In the genomic region with DNA sequence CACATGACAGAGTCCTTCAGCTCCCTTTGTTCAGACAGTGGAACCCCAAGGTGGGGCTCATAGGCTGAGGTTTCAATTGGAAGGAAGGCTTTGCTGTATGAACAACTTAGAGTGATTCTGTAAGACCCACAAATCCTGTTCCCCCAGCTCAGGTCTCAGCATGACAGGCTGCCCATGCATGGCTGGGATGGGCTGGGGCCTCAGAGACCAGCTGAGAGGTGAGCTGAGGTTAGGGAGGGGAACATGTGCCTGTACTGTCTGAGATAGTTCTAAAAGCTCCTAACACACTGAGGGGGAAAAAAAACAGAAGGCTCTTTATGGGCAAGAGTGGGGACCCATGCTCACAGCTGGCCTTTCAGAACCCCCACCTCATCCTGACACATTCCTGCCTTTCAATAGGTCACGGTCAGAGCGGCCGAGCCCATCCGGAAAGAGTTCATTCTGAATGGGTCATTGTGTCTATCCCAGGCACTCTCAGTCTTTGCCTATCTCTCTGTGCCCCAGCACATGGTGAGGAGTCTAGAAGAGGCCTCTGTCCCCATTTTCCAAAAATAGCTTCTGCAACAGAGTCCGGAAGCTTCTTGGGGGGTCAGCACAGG, we compare ENCODE assay signal across 13 mouse cellular contexts. TPM values are rescaled to one million over a fixed set of nuclear protein-coding genes. Genes with fewer than 3 reads are reported as not detected.
DNase-seq lines count a peak whose midpoint lies in the region; ATAC-seq lines count a peak whose summit lies in the region.
"Had no signal": no experiment of that assay in that cellular context is flagged by ENCODE, and none has a peak within 500 bp of the region (broad histone marks: within the 10 kb centered on the region; RNA-seq: fewer than 3 reads in every experiment).

No protein-coding gene starts in this region.

- H3K9ac ChIP-seq in forebrain, embryonic 12.5 days = no peak overlapping the region
- H3K9ac ChIP-seq in forebrain, embryonic 13.5 days = no peak overlapping the region
- H3K9ac ChIP-seq in neural tube, embryonic 11.5 days (ENCODE audit: low read length) = no peak overlapping the region
- no peak overlapping the region for H3K9ac ChIP-seq in hindbrain, embryonic 13.5 days
- H3K9ac ChIP-seq in stomach, embryonic 15.5 days = no peak overlapping the region
- H3K9ac ChIP-seq in kidney, embryonic 15.5 days = no peak overlapping the region
- H3K9ac ChIP-seq: intestine, embryonic 15.5 days had no signal

- no peak overlapping the region for H3K27ac ChIP-seq in forebrain, embryonic 12.5 days
- H3K27ac ChIP-seq in forebrain, embryonic 13.5 days = no peak overlapping the region
- H3K27ac ChIP-seq in neural tube, embryonic 11.5 days (ENCODE audit: low read depth, low read length) = peak overlapping the region; percentile 23; the same call in 1 of the 2 replicates
- peak overlapping the region; percentile 40; the same call in 1 of the 2 replicates for H3K27ac ChIP-seq in hindbrain, embryonic 13.5 days
- H3K27ac ChIP-seq in stomach, embryonic 15.5 days = peak overlapping the region; percentile 59
- H3K27ac ChIP-seq in kidney, embryonic 15.5 days = no peak overlapping the region
- H3K27ac ChIP-seq: intestine, embryonic 15.5 days had no signal

- no peaks in the 10 kb centered on the region for H3K9me3 ChIP-seq in forebrain, embryonic 12.5 days
- no peaks in the 10 kb centered on the region for H3K9me3 ChIP-seq in forebrain, embryonic 13.5 days (replicated peaks)
- no peaks in the 10 kb centered on the region for H3K9me3 ChIP-seq in neural tube, embryonic 11.5 days (ENCODE audit: control insufficient read depth, low read length)
- no peaks in the 10 kb centered on the region for H3K9me3 ChIP-seq in hindbrain, embryonic 13.5 days
- no peaks in the 10 kb centered on the region for H3K9me3 ChIP-seq in stomach, embryonic 15.5 days
- no peaks in the 10 kb centered on the region for H3K9me3 ChIP-seq in kidney, embryonic 15.5 days (replicated peaks)
- H3K9me3 ChIP-seq: intestine, embryonic 15.5 days had no signal

- 58% methylated on average over 5 of the region's 5 CpGs for WGBS in forebrain, embryonic 12.5 days
- WGBS in forebrain, embryonic 13.5 days = 63% methylated on average over 5 of the region's 5 CpGs
- WGBS in neural tube, embryonic 11.5 days = 36% methylated on average over 5 of the region's 5 CpGs
- 30% methylated on average over 5 of the region's 5 CpGs for WGBS in hindbrain, embryonic 13.5 days
- WGBS in stomach, embryonic 15.5 days = 70% methylated on average over 5 of the region's 5 CpGs
- 82% methylated on average over 5 of the region's 5 CpGs for WGBS in kidney, embryonic 15.5 days

- no peaks in the 10 kb centered on the region for H3K27me3 ChIP-seq in forebrain, embryonic 12.5 days
- no peaks in the 10 kb centered on the region for H3K27me3 ChIP-seq in forebrain, embryonic 13.5 days
- no peaks in the 10 kb centered on the region for H3K27me3 ChIP-seq in neural tube, embryonic 11.5 days (ENCODE audit: control insufficient read depth, insufficient read depth, low read length)
- H3K27me3 ChIP-seq in hindbrain, embryonic 13.5 days = no peaks in the 10 kb centered on the region
- no peaks in the 10 kb centered on the region for H3K27me3 ChIP-seq in stomach, embryonic 15.5 days (replicated peaks)
- H3K27me3 ChIP-seq in kidney, embryonic 15.5 days = no peaks in the 10 kb centered on the region
- H3K27me3 ChIP-seq: intestine, embryonic 15.5 days had no signal

- no peak for DNase-seq in neural tube, embryonic 11.5 days (ENCODE audit: low spot score)
- DNase-seq in neural tube, embryonic 10.5 days (ENCODE audit: extremely low spot score, low spot score) = no peak
- DNase-seq in layer of hippocampus, postnatal 25 days (ENCODE audit: extremely low spot score in 1 of 2, low spot score in 1 of 2) = no peak
- DNase-seq: adrenal gland, adult 2 months; right cerebral cortex, postnatal 4 days had no signal

- H3K36me3 ChIP-seq in forebrain, embryonic 12.5 days (replicated peaks) = peaks cover 7% of the 10 kb centered on the region
- H3K36me3 ChIP-seq in forebrain, embryonic 13.5 days (ENCODE audit: poor library complexity, severe bottlenecking) = peaks cover 18% of the 10 kb centered on the region
- no peaks in the 10 kb centered on the region; the same call in 1 of the 2 replicates for H3K36me3 ChIP-seq in neural tube, embryonic 11.5 days (ENCODE audit: control insufficient read depth, insufficient read depth, low read length)
- H3K36me3 ChIP-seq in hindbrain, embryonic 13.5 days = peaks cover 23% of the 10 kb centered on the region
- H3K36me3 ChIP-seq in stomach, embryonic 15.5 days = no peaks in the 10 kb centered on the region
- peaks cover 6% of the 10 kb centered on the region for H3K36me3 ChIP-seq in kidney, embryonic 15.5 days
- H3K36me3 ChIP-seq: intestine, embryonic 15.5 days had no signal

- no peak overlapping the region for H3K4me3 ChIP-seq in forebrain, embryonic 12.5 days (replicated peaks)
- no peak overlapping the region for H3K4me3 ChIP-seq in forebrain, embryonic 13.5 days
- H3K4me3 ChIP-seq in neural tube, embryonic 11.5 days (ENCODE audit: low read depth, low read length) = no peak overlapping the region
- no peak overlapping the region for H3K4me3 ChIP-seq in hindbrain, embryonic 13.5 days
- H3K4me3 ChIP-seq in stomach, embryonic 15.5 days (replicated peaks) = no peak overlapping the region
- no peak overlapping the region for H3K4me3 ChIP-seq in kidney, embryonic 15.5 days (replicated peaks)
- H3K4me3 ChIP-seq: intestine, embryonic 15.5 days had no signal

- peak; percentile 22; the same call in 1 of the 2 replicates for ATAC-seq in forebrain, embryonic 12.5 days (ENCODE audit: low FRiP score)
- ATAC-seq in forebrain, embryonic 13.5 days = no peak
- ATAC-seq in neural tube, embryonic 11.5 days (ENCODE audit: insufficient read depth, low FRiP score, low TSS enrichment) = peak; percentile 36
- ATAC-seq in hindbrain, embryonic 13.5 days (ENCODE audit: low FRiP score) = no peak
- peak; percentile 32; the same call in 1 of the 2 replicates for ATAC-seq in stomach, embryonic 15.5 days (ENCODE audit: insufficient read depth, low FRiP score, low read depth)
- no peak for ATAC-seq in kidney, embryonic 15.5 days (replicated peaks; ENCODE audit: low FRiP score)
- ATAC-seq: intestine, embryonic 15.5 days had no signal

- no peak overlapping the region for H3K4me2 ChIP-seq in forebrain, embryonic 12.5 days
- H3K4me2 ChIP-seq in forebrain, embryonic 13.5 days = no peak overlapping the region
- no peak overlapping the region for H3K4me2 ChIP-seq in neural tube, embryonic 11.5 days (ENCODE audit: low read depth)
- no peak overlapping the region for H3K4me2 ChIP-seq in hindbrain, embryonic 13.5 days
- no peak overlapping the region for H3K4me2 ChIP-seq in stomach, embryonic 15.5 days
- H3K4me2 ChIP-seq in kidney, embryonic 15.5 days = no peak overlapping the region
- H3K4me2 ChIP-seq: intestine, embryonic 15.5 days had no signal

- peaks cover 9% of the 10 kb centered on the region for H3K4me1 ChIP-seq in forebrain, embryonic 12.5 days
- no peaks in the 10 kb centered on the region for H3K4me1 ChIP-seq in forebrain, embryonic 13.5 days
- H3K4me1 ChIP-seq in neural tube, embryonic 11.5 days (ENCODE audit: control insufficient read depth, insufficient read depth, low read length) = peaks cover 8% of the 10 kb centered on the region
- peaks cover 25% of the 10 kb centered on the region for H3K4me1 ChIP-seq in hindbrain, embryonic 13.5 days (replicated peaks)
- no peaks in the 10 kb centered on the region for H3K4me1 ChIP-seq in stomach, embryonic 15.5 days
- no peaks in the 10 kb centered on the region for H3K4me1 ChIP-seq in kidney, embryonic 15.5 days
- H3K4me1 ChIP-seq: intestine, embryonic 15.5 days had no signal

RNA-seq across cellular contexts. Expression of gene Col20a1, which starts 1.2 kb away (rescaled TPM):
- 0.45 and 0.51 TPM in 2 replicates for polyA plus RNA-seq in forebrain, embryonic 12.5 days (2016; fragmentation: Nextera tagmentation; extraction: Ambion mirVana)
- polyA plus RNA-seq in forebrain, embryonic 13.5 days (2015; fragmentation: Nextera tagmentation; extraction: Ambion mirVana) = 0.21 and 0.28 TPM in 2 replicates
- polyA plus RNA-seq in neural tube, embryonic 11.5 days (2014; fragmentation: Nextera tagmentation; extraction: Ambion mirVana) = 1.0 and 2.1 TPM in 2 replicates
- polyA plus RNA-seq in hindbrain, embryonic 13.5 days (2015; fragmentation: Nextera tagmentation; extraction: Ambion mirVana) = 0.61 and 0.78 TPM in 2 replicates
- 0.71 and 1.1 TPM in 2 replicates for polyA plus RNA-seq in stomach, embryonic 15.5 days (2015; fragmentation: Nextera tagmentation; extraction: Ambion mirVana)
- polyA plus RNA-seq in kidney, embryonic 15.5 days (2015; fragmentation: Nextera tagmentation; extraction: Ambion mirVana) = 0.69 and 0.75 TPM in 2 replicates
- total RNA-seq in layer of hippocampus, postnatal 25 days (2021) = 1 to 10 TPM; 1.3 to 3.0 TPM

RNA-seq across cellular contexts. Expression of gene Arfgap1, which starts 20.5 kb away (rescaled TPM):
- polyA plus RNA-seq in forebrain, embryonic 12.5 days (2016; fragmentation: Nextera tagmentation; extraction: Ambion mirVana) = 85.2 and 87.7 TPM in 2 replicates
- polyA plus RNA-seq in forebrain, embryonic 13.5 days (2015; fragmentation: Nextera tagmentation; extraction: Ambion mirVana) = 83.0 and 91.1 TPM in 2 replicates
- 60.2 and 61.4 TPM in 2 replicates for polyA plus RNA-seq in neural tube, embryonic 11.5 days (2014; fragmentation: Nextera tagmentation; extraction: Ambion mirVana)
- 101 and 107 TPM in 2 replicates for polyA plus RNA-seq in hindbrain, embryonic 13.5 days (2015; fragmentation: Nextera tagmentation; extraction: Ambion mirVana)
- 92.7 and 103 TPM in 2 replicates for polyA plus RNA-seq in stomach, embryonic 15.5 days (2015; fragmentation: Nextera tagmentation; extraction: Ambion mirVana)
- 90.4 and 105 TPM in 2 replicates for polyA plus RNA-seq in kidney, embryonic 15.5 days (2015; fragmentation: Nextera tagmentation; extraction: Ambion mirVana)
- total RNA-seq in layer of hippocampus, postnatal 25 days (2021) = 100 to 1,000 TPM; 132 to 136 TPM

RNA-seq across cellular contexts. Expression of gene Nkain4, which starts 33.0 kb away (rescaled TPM):
- polyA plus RNA-seq in forebrain, embryonic 12.5 days (2016; fragmentation: Nextera tagmentation; extraction: Ambion mirVana) = 39.4 and 43.5 TPM in 2 replicates
- 53.3 and 53.8 TPM in 2 replicates for polyA plus RNA-seq in forebrain, embryonic 13.5 days (2015; fragmentation: Nextera tagmentation; extraction: Ambion mirVana)
- polyA plus RNA-seq in neural tube, embryonic 11.5 days (2014; fragmentation: Nextera tagmentation; extraction: Ambion mirVana) = 65.1 and 73.6 TPM in 2 replicates
- 90.9 and 106 TPM in 2 replicates for polyA plus RNA-seq in hindbrain, embryonic 13.5 days (2015; fragmentation: Nextera tagmentation; extraction: Ambion mirVana)
- 50.8 and 52.4 TPM in 2 replicates for polyA plus RNA-seq in stomach, embryonic 15.5 days (2015; fragmentation: Nextera tagmentation; extraction: Ambion mirVana)
- 33.4 and 34.5 TPM in 2 replicates for polyA plus RNA-seq in kidney, embryonic 15.5 days (2015; fragmentation: Nextera tagmentation; extraction: Ambion mirVana)
- total RNA-seq in layer of hippocampus, postnatal 25 days (2021) = 10 to 100 TPM; 62.0 to 63.2 TPM

RNA-seq across cellular contexts. Expression of gene Chrna4, which starts 55.8 kb away (rescaled TPM):
- polyA plus RNA-seq in forebrain, embryonic 12.5 days (2016; fragmentation: Nextera tagmentation; extraction: Ambion mirVana) = 20.2 and 20.8 TPM in 2 replicates
- 13.0 and 13.4 TPM in 2 replicates for polyA plus RNA-seq in forebrain, embryonic 13.5 days (2015; fragmentation: Nextera tagmentation; extraction: Ambion mirVana)
- 61.4 and 68.5 TPM in 2 replicates for polyA plus RNA-seq in neural tube, embryonic 11.5 days (2014; fragmentation: Nextera tagmentation; extraction: Ambion mirVana)
- polyA plus RNA-seq in hindbrain, embryonic 13.5 days (2015; fragmentation: Nextera tagmentation; extraction: Ambion mirVana) = 33.6 and 37.0 TPM in 2 replicates
- polyA plus RNA-seq in stomach, embryonic 15.5 days (2015; fragmentation: Nextera tagmentation; extraction: Ambion mirVana) = 2.2 and 3.0 TPM in 2 replicates
- polyA plus RNA-seq in kidney, embryonic 15.5 days (2015; fragmentation: Nextera tagmentation; extraction: Ambion mirVana) = 4.1 and 5.0 TPM in 2 replicates
- total RNA-seq in layer of hippocampus, postnatal 25 days (2021) = 10 to 100 TPM; 15.8 to 17.8 TPM

RNA-seq across cellular contexts. Expression of gene Birc7, which starts 58.7 kb away (rescaled TPM):
- polyA plus RNA-seq in forebrain, embryonic 12.5 days (2016; fragmentation: Nextera tagmentation; extraction: Ambion mirVana) = 0.11 and 0.41 TPM in 2 replicates
- polyA plus RNA-seq in forebrain, embryonic 13.5 days (2015; fragmentation: Nextera tagmentation; extraction: Ambion mirVana) = 0.14 and 0.25 TPM in 2 replicates
- polyA plus RNA-seq in neural tube, embryonic 11.5 days (2014; fragmentation: Nextera tagmentation; extraction: Ambion mirVana) = 0.25 and 0.46 TPM in 2 replicates
- 0.17 and 0.35 TPM in 2 replicates for polyA plus RNA-seq in hindbrain, embryonic 13.5 days (2015; fragmentation: Nextera tagmentation; extraction: Ambion mirVana)
- 0.14 TPM in 1 of 2 replicates, not detected in the other for polyA plus RNA-seq in stomach, embryonic 15.5 days (2015; fragmentation: Nextera tagmentation; extraction: Ambion mirVana)
- polyA plus RNA-seq in kidney, embryonic 15.5 days (2015; fragmentation: Nextera tagmentation; extraction: Ambion mirVana) = not detected in 2 replicates
- total RNA-seq in layer of hippocampus, postnatal 25 days (2021) = under 1 TPM in 1 of 2 experiments, not detected in 1; 0.22 TPM
- total RNA-seq: adrenal gland, adult 2 months had no signal
- polyA plus RNA-seq: adrenal gland, adult 2 months; intestine, embryonic 15.5 days; limb, embryonic 14.5 days; lung, embryonic 16.5 days had no signal

Comparison
In these comparisons a context has a peak if more than half of its experiments do, and no peak if none do; other contexts are left out.
1. ATAC-seq: peak in forebrain, embryonic 12.5 days (single experiment), neural tube, embryonic 11.5 days (single experiment) and stomach, embryonic 15.5 days (single experiment); none in forebrain, embryonic 13.5 days (single experiment), hindbrain, embryonic 13.5 days (single experiment) and kidney, embryonic 15.5 days (single experiment).
2. H3K27ac ChIP-seq: peak in neural tube, embryonic 11.5 days (single experiment), hindbrain, embryonic 13.5 days (single experiment) and stomach, embryonic 15.5 days (single experiment); none in forebrain, embryonic 12.5 days (single experiment), forebrain, embryonic 13.5 days (single experiment) and kidney, embryonic 15.5 days (single experiment).